Mouse (Mus musculus): ENCODE measurements around the gene Gm49388.

Gene Gm49388

DNA sequence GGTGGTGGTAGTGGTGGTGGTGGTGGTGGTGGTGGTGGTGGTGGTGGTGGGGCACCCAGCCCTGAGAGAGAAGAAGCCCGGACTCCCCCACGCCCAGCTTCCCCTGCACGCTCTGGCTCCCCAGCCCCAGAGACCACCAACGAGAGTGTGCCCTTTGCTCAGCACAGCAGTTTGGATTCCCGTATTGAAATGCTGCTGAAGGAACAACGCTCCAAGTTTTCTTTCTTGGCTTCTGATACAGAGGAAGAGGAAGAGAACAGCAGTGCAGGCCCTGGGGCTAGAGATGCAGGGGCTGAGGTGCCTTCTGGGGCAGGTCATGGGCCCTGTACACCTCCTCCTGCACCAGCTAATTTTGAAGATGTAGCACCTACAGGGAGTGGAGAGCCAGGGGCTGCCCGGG lies at the start of gene Gm49388:
Gene Gm49388, plus strand, starts transcription at position 301 of the 400 bp plus-strand sequence.
- no peak for DNase-seq (ENCODE audit: inconsistent ontology term)

DNA sequence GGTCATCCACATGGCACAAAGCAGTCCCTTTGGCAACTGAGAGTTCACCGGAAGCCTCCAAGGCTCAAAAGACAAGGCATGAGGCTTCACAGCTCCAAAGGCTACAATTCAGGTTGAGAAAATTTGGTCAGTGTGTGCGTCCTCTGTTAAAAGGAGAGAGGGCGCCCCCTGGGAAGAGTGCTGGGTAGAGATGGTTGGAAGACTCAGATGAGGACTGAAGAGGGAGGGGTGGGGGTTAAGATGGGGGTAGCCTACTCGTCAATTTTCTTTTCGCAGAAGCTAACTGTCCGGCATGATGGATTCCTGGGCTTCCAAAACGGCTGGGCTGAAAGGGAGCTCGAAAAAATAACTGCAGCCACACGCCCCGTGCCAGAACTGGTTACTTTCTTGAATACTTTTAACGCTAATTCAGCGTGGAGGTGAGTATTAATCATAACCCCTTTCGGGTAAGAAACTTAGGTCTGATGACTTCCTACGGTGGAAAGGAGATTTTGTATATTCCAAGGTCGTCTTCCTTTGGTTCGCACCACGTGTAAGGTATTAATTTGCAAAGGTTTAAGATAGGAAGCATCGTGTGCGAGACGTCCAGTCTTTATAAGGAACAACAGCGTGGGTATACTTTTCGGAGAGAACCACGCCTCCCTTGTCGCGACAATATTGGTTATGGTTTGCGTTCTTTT lies 40.9 kb upstream of the Gm49388 start, which contains the start of gene Fbxl19:
Gene Fbxl19, plus strand, starts transcription at position 178 of the 680 bp plus-strand sequence.
- DNase-seq (ENCODE audit: inconsistent ontology term), result peak; percentile 86

DNA sequence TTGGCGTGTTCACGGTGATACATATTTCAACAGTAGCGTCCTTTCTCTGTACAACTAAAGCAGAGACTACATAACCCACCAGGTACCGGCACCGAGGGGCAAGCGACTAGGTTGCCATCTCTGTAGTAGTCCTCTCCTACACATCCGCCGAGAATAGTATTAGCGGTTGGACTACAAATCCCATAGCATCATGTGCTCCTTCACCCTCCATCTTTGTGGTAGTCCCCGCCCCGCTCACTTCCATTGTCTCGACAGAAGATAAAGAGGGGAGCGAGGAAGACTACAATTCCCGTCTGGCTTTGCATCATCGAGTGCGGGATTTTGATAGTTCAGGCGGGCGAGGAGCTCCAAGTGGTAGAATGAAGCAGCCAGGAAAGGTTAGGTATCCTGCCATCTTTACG lies 40.2 kb upstream of the Gm49388 start:
- DNase-seq (ENCODE audit: inconsistent ontology term), result peak; percentile 98

DNA sequence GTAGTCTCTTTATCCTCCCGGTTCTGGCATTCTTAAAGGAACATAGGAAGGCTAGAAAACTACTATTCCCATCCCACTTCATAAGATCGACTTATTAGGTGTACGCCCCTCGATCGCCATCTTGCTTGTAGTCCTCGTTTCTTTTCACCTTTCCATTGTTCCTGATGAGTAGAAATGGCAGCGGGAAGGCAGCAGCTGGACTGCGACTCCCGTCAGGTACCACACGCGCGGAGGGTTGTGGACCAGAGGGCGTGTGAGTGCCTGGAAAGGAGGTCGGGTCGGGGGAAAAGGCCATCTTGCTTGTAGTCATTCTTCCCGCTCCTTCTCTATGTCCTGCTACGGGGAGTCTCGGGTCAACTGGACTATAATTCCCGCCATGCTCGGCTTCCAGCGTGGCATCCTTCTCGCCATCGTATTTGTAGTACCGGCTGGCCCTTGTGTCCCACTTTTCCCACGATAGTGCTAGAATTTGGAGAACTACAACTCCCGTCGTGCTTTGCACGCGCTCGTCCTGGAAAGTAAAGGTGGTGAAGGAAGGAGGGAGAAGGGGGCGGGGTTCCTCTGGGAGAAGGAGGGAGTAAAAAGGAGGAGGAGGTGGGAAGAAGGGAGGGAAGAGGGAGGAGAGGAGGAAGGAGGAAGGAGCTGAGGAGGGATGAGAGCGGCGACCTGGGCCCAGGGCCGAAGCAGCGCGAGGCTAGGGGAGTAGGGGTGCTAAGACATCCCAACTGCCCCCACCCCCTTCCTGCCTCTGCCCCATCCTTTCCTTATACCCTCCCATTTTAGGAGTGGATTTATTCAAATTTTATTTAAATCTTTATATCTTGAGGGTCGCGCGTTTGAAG lies 39.5 kb upstream of the Gm49388 start:
- peak; percentile 99 for DNase-seq (ENCODE audit: inconsistent ontology term)

DNA sequence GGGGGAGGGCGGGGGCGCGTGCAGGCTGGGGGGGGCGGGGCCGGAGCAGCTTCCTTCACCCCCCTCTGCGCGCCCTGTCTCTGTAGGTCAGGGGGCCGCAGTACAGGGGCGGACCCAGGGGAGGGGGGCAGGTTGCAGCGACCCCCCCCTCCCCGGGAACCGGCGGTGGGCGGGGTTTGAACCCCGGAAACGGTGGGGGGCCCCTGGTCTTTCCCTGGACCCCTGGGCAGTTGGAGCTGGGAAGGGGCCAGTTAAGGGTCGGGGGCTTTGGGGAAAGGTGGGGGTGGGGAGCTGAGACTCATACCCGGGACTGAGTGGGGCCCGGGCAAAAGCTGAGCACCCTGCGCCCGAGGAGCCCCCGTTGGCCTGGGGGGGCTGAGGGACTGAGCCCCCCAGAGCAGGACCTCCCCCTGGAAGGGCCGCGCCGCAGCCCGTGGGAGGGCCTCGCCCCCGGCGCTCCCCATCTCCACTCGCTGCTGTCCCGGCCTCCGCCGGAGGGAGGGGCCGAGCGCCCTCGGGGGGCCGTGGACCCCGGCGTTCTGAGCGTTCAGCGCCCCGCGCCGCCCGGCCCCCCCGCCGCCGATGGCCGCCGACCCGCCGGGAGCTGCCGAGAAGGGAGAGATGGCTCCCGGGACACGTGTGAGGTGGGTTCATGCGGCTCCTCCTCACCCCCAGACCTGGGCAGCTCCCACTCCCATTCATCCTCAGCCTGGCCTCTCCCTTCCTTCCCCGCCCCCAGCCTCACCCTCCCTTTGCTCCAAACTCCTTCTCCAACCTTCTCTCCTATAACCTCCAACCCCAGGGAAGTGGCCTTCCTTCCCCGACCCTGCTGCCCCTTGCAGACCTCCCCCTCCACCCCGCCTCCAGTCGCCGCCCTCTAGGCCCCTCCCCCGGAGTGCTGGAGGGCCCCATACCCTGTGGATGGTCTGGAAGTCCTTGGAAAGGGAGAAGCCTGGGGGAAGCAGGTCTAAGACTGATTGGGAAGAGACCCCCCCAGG lies 38.6 kb upstream of the Gm49388 start:
- peak; percentile 37 for DNase-seq (ENCODE audit: inconsistent ontology term)

DNA sequence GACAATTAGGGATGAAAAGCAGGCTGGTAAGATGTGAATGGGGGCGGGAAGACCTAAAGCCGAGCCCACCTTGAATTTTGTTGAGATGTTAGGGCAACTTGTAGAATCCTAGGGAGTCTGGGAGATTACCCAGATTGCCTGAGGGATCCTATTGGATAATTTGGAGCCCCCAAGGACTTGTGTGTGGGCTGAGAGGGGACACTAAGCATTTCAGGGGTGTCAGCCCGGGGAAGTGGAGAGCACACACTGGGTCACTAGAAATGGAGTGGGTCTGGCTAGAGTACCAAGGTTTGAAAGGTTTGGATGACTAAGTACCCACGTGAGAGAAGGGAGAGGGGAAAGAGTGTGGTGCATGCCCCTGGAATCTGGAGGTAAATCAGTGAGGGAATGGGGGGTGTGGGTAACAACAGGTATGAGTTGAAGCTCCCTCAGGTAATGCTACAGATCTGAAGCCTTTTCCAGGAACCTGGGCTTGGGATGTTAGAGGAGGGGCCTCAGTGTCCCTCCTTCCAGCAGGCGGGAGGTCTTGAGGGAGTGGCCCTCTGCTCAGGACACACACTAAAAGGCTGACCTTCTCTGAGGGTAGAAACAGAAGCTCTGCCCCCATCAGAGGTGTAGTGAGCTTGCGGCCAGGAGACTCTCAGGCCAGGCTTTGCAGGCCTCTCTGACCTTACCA lies 37.7 kb upstream of the Gm49388 start:
- DNase-seq (ENCODE audit: inconsistent ontology term), result no peak

DNA sequence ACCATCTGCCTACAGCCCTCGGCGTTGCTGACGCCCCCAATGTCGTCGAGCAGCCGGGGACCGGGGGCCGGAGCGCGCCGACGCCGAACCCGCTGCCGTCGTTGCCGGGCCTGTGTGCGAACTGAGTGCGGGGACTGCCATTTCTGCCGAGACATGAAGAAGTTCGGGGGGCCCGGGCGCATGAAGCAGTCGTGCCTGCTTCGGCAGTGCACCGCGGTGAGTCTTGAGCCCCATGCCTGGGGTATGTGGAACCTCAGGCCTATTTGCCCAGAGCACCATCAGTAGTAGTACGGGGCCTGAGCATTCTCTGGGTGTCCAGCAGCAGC lies 37.2 kb upstream of the Gm49388 start:
- DNase-seq (ENCODE audit: inconsistent ontology term), result no peak

DNA sequence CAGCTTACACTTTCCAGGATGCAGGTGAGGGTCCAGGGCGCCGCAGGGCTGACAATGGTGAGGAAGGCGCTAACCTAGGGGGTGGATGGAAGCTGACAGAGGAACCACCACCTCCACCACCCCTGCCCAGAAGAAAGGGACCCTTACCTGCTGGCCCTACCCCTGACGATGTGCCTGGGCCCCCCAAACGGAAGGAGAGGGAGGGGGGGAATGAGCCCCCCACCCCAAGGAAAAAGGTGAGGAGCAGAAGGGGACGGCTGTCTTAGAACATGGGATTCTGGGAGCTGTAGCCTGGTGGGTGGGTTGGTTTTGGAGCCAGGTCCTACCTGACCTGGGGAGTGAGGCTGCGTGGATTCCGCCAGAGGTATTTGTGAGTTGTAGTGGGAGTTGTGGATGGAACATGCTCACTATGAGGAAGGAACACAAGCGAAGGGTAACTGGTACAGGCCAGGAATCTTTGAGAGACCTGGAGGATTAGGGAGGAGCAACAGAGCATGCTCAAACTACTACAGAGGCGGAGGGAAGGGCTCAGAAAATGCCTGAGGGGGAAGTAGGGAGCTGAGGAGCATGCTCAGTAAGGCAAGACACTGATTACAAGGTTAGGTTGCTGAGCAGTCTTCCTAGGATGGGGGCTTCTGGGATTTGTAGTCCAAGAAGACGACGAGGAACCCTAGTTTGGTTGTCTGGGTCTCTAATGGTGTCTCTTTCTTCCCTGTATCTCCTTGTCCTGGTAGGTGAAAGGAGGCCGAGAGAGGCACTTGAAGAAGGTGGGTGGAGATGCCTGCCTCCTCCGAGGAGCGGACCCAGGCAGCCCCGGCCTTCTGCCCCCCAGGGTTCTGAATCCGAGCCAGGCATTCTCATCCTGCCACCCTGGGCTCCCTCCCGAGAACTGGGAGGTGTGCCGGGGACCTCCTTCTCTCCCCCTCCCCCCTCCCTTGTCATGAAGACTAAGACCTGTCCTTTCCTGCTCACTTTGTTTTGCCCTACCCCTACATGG lies 35.0 kb upstream of the Gm49388 start:
- DNase-seq (ENCODE audit: inconsistent ontology term), result no peak

DNA sequence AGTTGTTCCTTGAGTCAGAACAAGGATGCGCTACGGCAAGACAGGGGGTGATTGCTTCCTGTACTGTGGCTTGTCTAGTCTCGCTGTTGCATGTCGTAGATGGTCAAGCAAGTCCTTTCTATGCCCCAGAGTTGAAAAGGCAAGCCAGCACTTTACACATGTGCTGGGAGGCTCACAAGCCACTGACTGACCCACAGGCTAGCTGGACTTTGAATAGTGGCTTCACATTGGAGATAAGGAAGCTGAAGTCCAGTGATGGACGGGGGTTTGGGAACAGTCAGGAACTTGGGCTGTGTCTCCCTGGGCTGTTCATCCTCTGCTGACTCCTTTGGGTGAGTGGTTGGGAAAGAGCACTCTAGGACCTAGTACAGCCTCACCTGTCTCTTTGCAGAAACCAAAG lies 33.8 kb upstream of the Gm49388 start:
- no peak for DNase-seq (ENCODE audit: inconsistent ontology term)

DNA sequence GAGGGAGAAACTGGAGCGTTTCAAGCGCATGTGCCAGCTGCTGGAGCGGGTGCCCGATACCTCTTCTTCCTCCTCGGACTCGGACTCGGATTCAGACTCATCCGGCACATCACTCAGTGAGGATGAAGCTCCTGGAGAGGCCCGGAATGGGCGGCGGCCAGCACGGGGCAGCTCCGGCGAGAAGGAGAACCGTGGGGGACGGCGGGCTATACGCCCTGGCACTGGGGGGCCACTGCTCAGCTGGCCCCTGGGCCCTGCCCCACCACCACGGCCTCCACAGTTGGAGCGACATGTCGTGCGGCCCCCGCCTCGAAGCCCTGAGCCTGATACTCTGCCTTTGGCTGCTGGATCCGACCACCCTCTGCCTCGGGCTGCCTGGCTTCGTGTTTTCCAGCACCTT lies 33.3 kb upstream of the Gm49388 start:
- DNase-seq (ENCODE audit: inconsistent ontology term), result no peak

DNA sequence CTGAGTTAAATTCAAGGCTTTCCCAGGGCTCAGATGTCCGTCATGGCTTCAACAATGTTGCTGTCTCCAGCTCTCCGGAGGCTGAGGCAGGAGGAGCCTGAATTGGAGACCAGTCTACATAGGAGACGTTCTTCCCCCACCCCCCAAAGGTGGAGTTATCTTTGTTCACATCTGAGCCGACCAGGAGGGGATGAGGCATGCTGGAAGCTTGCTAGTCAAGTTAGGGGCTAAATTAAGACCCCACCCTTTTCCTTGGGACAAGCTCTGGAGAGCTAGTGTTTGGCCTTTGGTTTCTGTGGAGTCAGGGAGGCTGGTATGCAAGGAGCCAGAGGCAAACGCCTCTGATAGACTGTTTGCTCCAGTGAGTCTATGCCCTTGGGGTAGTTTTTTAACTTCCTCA lies 32.2 kb upstream of the Gm49388 start:
- no peak for DNase-seq (ENCODE audit: inconsistent ontology term)

DNA sequence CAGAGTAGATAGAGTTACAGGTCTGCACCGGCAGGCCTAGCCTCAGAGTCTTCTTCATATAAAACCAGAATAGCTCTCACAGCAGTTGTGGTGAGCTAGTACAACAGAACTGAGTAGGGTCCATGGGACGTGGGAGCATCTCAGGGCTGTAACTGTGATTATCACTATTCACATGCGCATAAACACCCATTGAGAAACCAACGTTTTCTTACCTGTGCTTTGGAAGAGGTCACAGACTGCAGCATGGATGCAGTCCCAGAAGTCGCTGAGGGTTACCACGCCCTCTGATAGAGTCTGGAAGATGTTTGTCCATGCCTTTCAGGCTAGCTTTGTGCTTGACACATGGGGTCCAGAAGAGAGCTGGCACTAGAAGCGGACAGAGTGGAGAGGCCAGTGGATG lies 31.7 kb upstream of the Gm49388 start:
- DNase-seq (ENCODE audit: inconsistent ontology term), result no peak

DNA sequence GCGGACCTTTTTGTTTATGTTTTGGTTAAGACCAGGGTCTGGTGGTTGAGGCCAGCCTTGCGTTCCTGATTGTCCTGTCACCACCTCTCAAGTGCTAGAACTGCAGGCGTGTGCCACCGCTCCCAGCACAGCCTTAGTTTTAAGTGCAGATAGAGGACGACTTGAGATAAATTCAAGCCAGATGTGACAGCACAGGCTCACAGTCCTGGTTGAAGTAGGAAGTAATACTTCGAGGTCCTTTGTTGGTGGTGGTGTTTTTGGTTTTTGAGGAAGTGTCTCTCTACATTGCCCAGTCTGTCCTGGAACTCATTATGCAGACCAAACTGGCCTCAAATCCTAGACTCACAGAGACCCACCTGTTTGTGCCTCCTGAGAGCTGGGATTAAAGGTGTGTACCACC lies 25.7 kb upstream of the Gm49388 start:
- no peak for DNase-seq (ENCODE audit: inconsistent ontology term)

DNA sequence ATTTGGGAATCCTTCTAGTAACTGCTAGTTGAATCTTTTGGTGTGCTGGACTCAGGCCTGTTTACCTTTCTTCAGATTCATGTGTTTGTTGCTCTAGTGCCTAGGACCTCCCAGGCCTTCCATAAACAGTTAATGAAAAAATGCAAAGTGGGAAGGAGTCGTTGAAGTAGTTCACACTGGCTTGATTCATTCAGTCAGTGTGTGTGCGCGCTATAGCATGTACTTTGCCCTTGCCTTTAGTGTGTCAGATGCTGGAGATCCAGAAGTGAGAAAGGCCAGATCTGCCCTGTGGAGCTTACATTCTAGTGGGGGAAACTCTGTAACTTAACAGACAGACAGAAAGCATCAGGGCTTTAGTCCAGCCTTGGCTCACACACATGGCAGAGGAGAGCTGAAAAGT lies 24.9 kb upstream of the Gm49388 start:
- DNase-seq (ENCODE audit: inconsistent ontology term), result no peak

DNA sequence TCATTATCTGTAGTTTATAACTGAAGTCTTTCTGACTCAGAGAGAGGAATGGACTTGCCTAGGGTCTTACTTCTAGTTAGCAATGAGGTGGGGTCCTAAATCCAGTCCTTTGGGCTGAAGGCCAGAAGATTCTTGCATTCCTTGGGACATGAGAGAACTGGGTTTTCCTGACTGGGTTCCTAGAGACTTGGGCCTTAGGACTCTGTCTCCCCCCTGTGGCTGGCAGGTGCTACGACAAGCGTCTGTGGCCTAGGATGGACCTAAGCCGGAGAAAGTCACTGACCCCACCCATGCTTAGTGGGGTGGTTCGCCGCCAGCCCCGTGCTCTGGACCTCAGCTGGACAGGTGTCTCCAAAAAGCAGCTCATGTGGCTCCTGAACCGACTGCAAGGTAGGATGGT lies 24.4 kb upstream of the Gm49388 start:
- peak; percentile 56 for DNase-seq (ENCODE audit: inconsistent ontology term)

DNA sequence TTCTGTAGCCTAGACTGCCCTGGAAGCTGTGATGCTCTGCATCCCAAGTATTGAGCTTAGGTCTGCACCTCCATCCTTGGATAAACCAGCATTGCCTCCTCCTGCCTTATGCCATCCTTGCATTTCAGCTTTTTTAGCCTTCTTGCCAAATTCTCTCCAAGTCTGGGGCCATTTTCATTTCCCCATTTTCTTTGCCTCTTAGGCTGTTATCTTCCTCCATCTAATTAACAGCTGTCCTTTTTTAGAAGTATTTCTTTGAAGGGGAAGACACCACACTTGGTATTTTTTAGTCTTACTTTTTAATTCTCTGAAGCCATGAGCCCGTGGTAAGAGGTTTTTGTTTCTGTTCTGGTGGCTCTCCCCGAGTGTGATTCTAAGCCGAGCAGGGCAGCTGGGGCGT lies 21.8 kb upstream of the Gm49388 start:
- no peak for DNase-seq (ENCODE audit: inconsistent ontology term)

DNA sequence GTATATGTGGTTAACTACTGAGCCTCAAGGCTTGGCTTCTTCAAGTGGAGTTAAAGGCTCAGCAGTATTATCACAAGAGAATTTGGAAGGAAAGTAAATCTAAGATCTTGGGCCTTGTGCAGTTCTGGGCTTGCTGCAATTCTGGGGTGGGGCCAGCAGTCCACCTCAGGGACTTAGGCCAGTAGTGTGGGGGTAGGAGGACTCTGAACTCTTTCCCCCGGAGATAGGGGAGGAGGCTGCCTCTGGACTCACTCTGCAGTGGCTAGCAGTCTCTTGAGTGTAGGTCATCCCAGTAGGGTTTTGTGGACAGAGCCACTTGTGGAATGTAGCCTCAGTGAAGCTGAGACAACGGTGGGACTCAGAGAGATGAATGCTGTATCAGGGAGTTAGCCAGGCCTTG lies 19.7 kb upstream of the Gm49388 start:
- no peak for DNase-seq (ENCODE audit: inconsistent ontology term)

DNA sequence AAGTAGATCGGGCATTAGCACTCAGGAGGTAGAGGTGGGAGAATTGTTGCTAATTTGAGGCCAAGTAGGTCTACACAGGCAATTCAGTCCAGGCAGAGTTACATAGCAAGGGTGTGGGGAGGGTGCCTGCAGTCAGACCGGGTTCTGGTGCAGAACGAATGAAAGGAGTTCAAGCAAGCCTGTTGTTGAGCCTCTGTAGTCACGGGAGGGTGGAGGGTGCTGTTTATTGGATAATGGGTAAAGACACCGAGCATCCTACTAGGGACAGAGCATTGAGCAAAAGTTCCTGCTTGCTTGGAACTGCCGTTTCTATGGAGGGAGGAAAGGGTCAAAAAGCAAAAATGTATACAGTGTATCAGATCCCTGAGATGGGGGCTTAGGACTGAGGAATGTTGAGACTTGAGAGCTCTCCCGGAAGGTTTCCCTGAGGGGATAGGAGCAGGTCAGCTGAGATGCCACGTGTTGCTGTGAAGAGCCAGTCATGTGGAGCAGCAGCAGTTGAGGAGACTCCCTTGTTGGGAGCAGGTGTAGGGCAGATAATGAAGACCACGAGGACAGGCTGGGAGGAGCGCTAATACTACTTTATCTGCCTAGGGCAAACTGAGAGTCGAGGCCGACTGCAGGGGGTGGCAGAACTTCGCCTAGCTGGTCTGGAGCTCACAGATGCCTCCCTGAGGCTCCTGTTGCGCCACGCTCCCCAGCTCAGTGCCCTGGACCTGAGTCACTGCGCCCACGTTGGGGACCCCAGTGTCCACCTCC lies 18.4 kb upstream of the Gm49388 start:
- DNase-seq (ENCODE audit: inconsistent ontology term), result no peak

DNA sequence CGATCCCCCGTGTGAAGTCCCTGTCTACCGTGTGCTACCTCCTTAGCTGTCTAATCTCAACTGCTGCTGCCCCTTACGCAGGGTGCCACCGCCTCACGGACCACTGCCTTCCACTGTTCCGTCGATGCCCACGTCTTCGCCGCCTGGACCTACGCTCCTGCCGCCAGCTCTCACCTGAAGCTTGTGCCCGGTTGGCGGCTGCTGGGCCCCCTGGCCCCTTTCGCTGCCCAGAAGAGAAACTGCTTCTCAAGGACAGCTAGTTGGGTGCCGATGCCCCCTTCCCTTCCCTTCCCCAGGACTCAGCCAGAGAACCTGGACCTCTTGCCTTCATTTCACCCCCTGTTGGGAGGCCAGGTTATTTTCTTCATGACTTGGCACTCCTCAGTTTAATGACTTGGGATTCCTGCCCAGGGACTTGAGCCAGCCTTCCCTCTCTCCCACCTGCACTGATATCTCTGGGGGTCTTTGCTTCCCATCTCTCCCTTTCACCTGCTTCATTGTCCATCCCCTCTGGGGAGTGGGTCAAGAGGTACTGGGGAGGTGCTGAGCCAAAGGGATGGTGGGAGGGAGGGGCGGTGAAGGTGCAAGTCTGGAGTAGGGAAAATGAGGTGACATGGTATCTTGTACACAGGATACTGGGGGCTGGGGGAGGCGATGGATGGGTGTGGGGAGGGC lies 17.6 kb upstream of the Gm49388 start:
- no peak for DNase-seq (ENCODE audit: inconsistent ontology term)
